Mouse (Mus musculus): ENCODE measurements around the gene Shf.
"Not testable (repeated sequence)": the region's sequence is repeated elsewhere in the genome, so short reads cannot be mapped to it uniquely, and the experiment has no call there.

Shf gene

GRCm38 (mm10) chr2:122348531-122349131 is 20.3 kb downstream of the Shf start:
- in situ Hi-C loops (cut with MboI, MseI) = no loop called here

GRCm38 (mm10) chr2:122347257-122347656 is 21.7 kb downstream of the Shf start:
- in situ Hi-C loops (cut with MboI, MseI) = no loop called here

GRCm38 (mm10) chr2:122346164-122346563 is 22.8 kb downstream of the Shf start:
- in situ Hi-C loops (cut with MboI, MseI) = not testable (repeated sequence)

- in situ Hi-C loops (cut with MboI, MseI) = no loop called here
These were observed 23.7 kb downstream of the Shf start for GRCm38 (mm10) chr2:122345106-122345893.

GRCm38 (mm10) chr2:122337291-122337690 is 31.7 kb downstream of the Shf start:
- in situ Hi-C loops (cut with MboI, MseI) = no loop called here

- in situ Hi-C loops (cut with MboI, MseI) = no loop called here
These were observed 34.8 kb downstream of the Shf start for GRCm38 (mm10) chr2:122334170-122334569.

GRCm38 (mm10) chr2:122332222-122332621 is 36.7 kb downstream of the Shf start:
- in situ Hi-C loops (cut with MboI, MseI) = no loop called here

GRCm38 (mm10) chr2:122330317-122330716 is 38.6 kb downstream of the Shf start:
- in situ Hi-C loops (cut with MboI, MseI) = not testable (repeated sequence)

- in situ Hi-C loops (cut with MboI, MseI) = no loop called here
These were observed 41.0 kb downstream of the Shf start for GRCm38 (mm10) chr2:122327986-122328385.

GRCm38 (mm10) chr2:122325361-122325760 is 43.6 kb downstream of the Shf start:
- in situ Hi-C loops (cut with MboI, MseI) = no loop called here

- in situ Hi-C loops (cut with MboI, MseI) = no loop called here
These were observed 44.4 kb downstream of the Shf start for GRCm38 (mm10) chr2:122324586-122324985.

GRCm38 (mm10) chr2:122323960-122324359 is 45.0 kb downstream of the Shf start:
- in situ Hi-C loops (cut with MboI, MseI) = no loop called here

GRCm38 (mm10) chr2:122317384-122317783 is 51.6 kb downstream of the Shf start:
- in situ Hi-C loops (cut with MboI, MseI) = no loop called here

GRCm38 (mm10) chr2:122315372-122315771 is 53.6 kb downstream of the Shf start, which contains the start of gene Duox1:
Duox1 (plus strand) TSS chr2:122315672.
- in situ Hi-C loops (cut with MboI, MseI) = no loop called here

- in situ Hi-C loops (cut with MboI, MseI) = no loop called here
These were observed 55.4 kb downstream of the Shf start, which contains the start of gene Duoxa1 for GRCm38 (mm10) chr2:122313536-122313935. Duoxa1 (minus strand) TSS chr2:122313730.

- in situ Hi-C loops (cut with MboI, MseI) = no loop called here
These were observed 56.1 kb downstream of the Shf start for GRCm38 (mm10) chr2:122312722-122313417.

- in situ Hi-C loops (cut with MboI, MseI) = no loop called here
These were observed 57.4 kb downstream of the Shf start for GRCm38 (mm10) chr2:122311561-122311960.

GRCm38 (mm10) chr2:122309647-122310046 is 59.3 kb downstream of the Shf start:
- in situ Hi-C loops (cut with MboI, MseI) = loop anchor here (10.0 kb wide), 1 partner anchor 235 kb away; no protein-coding TSS in a partner anchor

GRCm38 (mm10) chr2:122306184-122306583 is 62.8 kb downstream of the Shf start:
- in situ Hi-C loops (cut with MboI, MseI) = loop anchor here (10.0 kb wide), 1 partner anchor 231 kb away; no protein-coding TSS in a partner anchor

- in situ Hi-C loops (cut with MboI, MseI) = loop anchor here (10.0 kb wide), 1 partner anchor 230 kb away; no protein-coding TSS in a partner anchor
These were observed 63.7 kb downstream of the Shf start for GRCm38 (mm10) chr2:122305097-122305892.

- in situ Hi-C loops (cut with MboI, MseI) = loop anchor here (10.0 kb wide), 1 partner anchor 230 kb away; no protein-coding TSS in a partner anchor
These were observed 64.4 kb downstream of the Shf start for GRCm38 (mm10) chr2:122304544-122304943.

Data from T-helper 2 cell (primary cell).